Mouse (Mus musculus): ENCODE data around the gene Serpinc1. TPM values are rescaled to one million over a fixed set of nuclear protein-coding genes. Genes with fewer than 3 reads are reported as not detected.

Serpinc1 gene
- 0.32 TPM for polyA plus RNA-seq (2014; fragmentation: Illumina TruSeq; extraction: RNeasy Lipid Tissue Mini Kit (QIAGEN cat#74804); ENCODE audit: low read depth, low replicate concordance)

GRCm38 (mm10) chr1:160978071-160978735, at the start of gene Serpinc1:
Gene Serpinc1, plus strand, starts transcription at chr1:160978585.

GRCm38 (mm10) chr1:161034435-161035280, 56.3 kb downstream of the Serpinc1 start, which contains the start of gene Zbtb37:
Gene Zbtb37, minus strand, starts transcription at chr1:161034849.

Other genes starting within 250 kb of the Serpinc1 start
- gene Rabgap1l, start 185.4 kb upstream of the Serpinc1 start, polyA plus RNA-seq (2014; fragmentation: Illumina TruSeq; extraction: RNeasy Lipid Tissue Mini Kit (QIAGEN cat#74804); ENCODE audit: low read depth, low replicate concordance): 23.1 TPM
- 7.7 TPM for gene Rc3h1, start 72.2 kb upstream of the Serpinc1 start, polyA plus RNA-seq (2014; fragmentation: Illumina TruSeq; extraction: RNeasy Lipid Tissue Mini Kit (QIAGEN cat#74804); ENCODE audit: low read depth, low replicate concordance)
- gene Zbtb37, start 56.3 kb downstream of the Serpinc1 start, polyA plus RNA-seq (2014; fragmentation: Illumina TruSeq; extraction: RNeasy Lipid Tissue Mini Kit (QIAGEN cat#74804); ENCODE audit: low read depth, low replicate concordance): 3.4 TPM
- gene Dars2, start 92.1 kb downstream of the Serpinc1 start, polyA plus RNA-seq (2014; fragmentation: Illumina TruSeq; extraction: RNeasy Lipid Tissue Mini Kit (QIAGEN cat#74804); ENCODE audit: low read depth, low replicate concordance): 15.9 TPM
- gene Cenpl, start 92.1 kb downstream of the Serpinc1 start, polyA plus RNA-seq (2014; fragmentation: Illumina TruSeq; extraction: RNeasy Lipid Tissue Mini Kit (QIAGEN cat#74804); ENCODE audit: low read depth, low replicate concordance): 2.9 TPM
- gene Klhl20, start 152.9 kb downstream of the Serpinc1 start, polyA plus RNA-seq (2014; fragmentation: Illumina TruSeq; extraction: RNeasy Lipid Tissue Mini Kit (QIAGEN cat#74804); ENCODE audit: low read depth, low replicate concordance): 12.5 TPM
- gene Ankrd45, start 164.1 kb downstream of the Serpinc1 start, polyA plus RNA-seq (2014; fragmentation: Illumina TruSeq; extraction: RNeasy Lipid Tissue Mini Kit (QIAGEN cat#74804); ENCODE audit: low read depth, low replicate concordance): 2.0 TPM
- 3.6 TPM for gene Tex50, start 180.7 kb downstream of the Serpinc1 start, polyA plus RNA-seq (2014; fragmentation: Illumina TruSeq; extraction: RNeasy Lipid Tissue Mini Kit (QIAGEN cat#74804); ENCODE audit: low read depth, low replicate concordance)

Measured in adipose tissue, adult 10 weeks (tissue).